Mouse (Mus musculus) thymus, postnatal 25 days (tissue): ENCODE results near the gene Cdk14.

Experiments used
- DNase-seq: peaks from one replicate; pipeline ENCODE4 v3.0.0; 2022

The Cdk14 gene

DNA sequence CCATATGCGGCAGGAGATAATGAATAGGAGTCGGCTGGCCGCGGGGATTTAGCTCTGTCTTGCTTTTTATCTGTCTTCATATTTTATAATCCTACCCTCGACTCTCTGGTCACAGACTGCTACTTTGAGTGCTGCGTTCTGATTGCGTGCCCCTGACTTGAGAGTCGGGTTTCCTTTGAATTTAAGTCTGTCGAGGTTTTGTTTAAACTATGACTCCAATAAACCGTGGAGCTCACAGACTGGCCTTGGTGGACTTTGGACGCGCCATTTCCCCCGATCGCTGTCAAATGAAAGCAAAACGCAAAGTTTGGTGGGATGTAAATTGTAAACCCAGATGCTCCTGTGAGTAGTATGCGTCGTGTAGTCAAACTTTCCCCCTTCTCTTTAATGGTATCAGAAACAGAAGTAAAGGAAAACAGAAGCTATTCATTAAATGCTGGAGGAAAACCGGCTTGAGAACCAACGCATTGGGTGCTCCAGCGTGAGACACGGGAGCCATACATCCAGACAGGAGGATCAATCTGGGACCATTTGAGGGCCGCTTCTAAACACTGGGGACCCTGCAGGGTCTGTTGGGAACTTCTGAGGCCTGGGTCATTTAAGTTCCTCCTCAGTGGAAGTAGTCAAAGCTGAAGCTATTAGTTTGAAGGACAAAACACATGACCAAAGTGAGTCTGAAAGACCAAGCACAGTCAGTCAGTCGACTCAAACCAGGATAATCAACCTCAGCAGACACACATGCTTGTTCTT lies 661.6 kb downstream of the Cdk14 start:
- no peak for DNase-seq

- DNase-seq = peak; percentile 11
Observed at GRCm38 (mm10) chr5:4757902-4758301, 662.2 kb downstream of the Cdk14 start, which contains the start of gene Fzd1. Gene Fzd1, minus strand, starts transcription at chr5:4758035.

- DNase-seq = no peak
Observed at GRCm38 (mm10) chr5:4756871-4757711, 663.0 kb downstream of the Cdk14 start.

DNA sequence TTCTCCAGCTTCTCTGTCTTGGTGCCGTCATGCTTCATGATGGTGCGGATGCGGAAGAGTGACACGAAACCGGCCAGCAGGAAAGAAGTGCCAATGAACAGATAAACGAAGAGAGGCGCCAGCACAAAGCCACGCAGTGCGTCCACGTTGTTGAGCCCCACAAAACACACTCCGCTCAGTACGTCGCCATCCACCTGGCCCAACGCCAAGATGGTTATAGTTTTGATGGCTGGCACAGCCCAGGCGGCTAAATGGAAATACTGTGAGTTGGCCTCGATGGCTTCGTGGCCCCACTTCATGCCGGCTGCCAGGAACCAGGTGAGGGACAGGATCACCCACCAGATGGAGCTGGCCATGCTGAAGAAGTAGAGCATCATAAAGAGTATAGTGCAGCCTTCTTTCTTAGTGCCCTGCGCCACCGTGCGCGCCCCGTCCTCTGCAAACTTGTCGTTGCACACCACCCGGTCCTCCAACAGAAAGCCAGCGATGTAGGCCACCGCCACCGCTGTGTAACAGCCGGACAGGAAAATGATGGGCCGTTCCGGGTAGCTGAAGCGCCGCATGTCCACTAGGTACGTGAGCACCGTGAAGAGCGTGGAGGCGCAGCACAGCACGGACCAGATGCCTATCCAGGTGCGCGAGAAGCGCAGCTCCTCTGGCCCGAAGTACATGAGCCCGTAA lies 664.0 kb downstream of the Cdk14 start:
- no peak for DNase-seq

DNA sequence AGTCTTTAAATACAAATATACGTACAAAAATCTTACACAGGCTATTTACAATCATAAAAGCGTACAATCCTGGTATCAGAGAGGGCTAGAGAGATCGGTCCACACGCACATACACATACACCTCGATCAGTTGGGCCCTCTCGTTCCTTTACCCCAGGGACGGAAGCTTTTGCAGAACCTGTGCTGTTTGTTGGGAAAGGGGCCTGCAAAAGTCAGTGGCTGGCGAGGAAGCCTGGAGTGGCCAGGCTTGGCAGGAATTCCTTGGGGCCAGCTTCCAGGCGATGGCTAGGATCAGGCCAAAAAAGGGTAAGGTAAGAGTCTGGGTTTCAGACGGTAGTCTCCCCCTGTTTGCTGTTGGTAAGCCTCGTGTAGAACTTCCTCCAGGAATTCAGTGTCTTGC lies 664.8 kb downstream of the Cdk14 start:
- no peak for DNase-seq

GRCm38 (mm10) chr5:4754701-4755281 lies 665.3 kb downstream of the Cdk14 start:
- no peak for DNase-seq
